Mouse (Mus musculus): ENCODE data around the gene Snrpg. TPM values are rescaled to one million over a fixed set of nuclear protein-coding genes. Genes with fewer than 3 reads are reported as not detected.

Snrpg gene
- polyA plus RNA-seq, 1 experiment, result 201 TPM

GRCm38 (mm10) chr6:86346063-86346462 is 25.0 kb upstream of the Snrpg start:
- no peak overlapping the region for H3K27ac ChIP-seq (ENCODE audit: insufficient read depth, low read length)
- no peaks in the 10 kb centered on the region for H3K27me3 ChIP-seq (ENCODE audit: control insufficient read depth, insufficient read depth, low read length, poor library complexity, severe bottlenecking)
- no peaks in the 10 kb centered on the region for H3K9me3 ChIP-seq (replicated peaks; ENCODE audit: control insufficient read depth, insufficient read depth, low read length, poor library complexity, severe bottlenecking)
- no peak overlapping the region for H3K9ac ChIP-seq (ENCODE audit: low read depth, poor library complexity, severe bottlenecking)
- TF ChIP-seq EP300 (IDR thresholded peaks at IDR 0.05; ENCODE audit: insufficient read depth, low read depth, low read length) (no peak), CTCF (IDR thresholded peaks at IDR 0.05; ENCODE audit: low read depth, low read length) (no peak), POLR2A (IDR thresholded peaks at IDR 0.05; ENCODE audit: insufficient read depth, low read length) (no peak)
- no peak overlapping the region for H3K4me3 ChIP-seq (ENCODE audit: low read depth, low read length)
- no peaks in the 10 kb centered on the region for H3K36me3 ChIP-seq (ENCODE audit: control insufficient read depth, insufficient read depth, low read length, poor library complexity, severe bottlenecking)
- peaks cover 2% of the 10 kb centered on the region for H3K4me1 ChIP-seq (ENCODE audit: control insufficient read depth, insufficient read depth, low read length)

- H3K4me3 ChIP-seq (ENCODE audit: low read depth, low read length), result no peak overlapping the region
- peaks cover 1% of the 10 kb centered on the region for H3K4me1 ChIP-seq (ENCODE audit: control insufficient read depth, insufficient read depth, low read length)
- H3K27ac ChIP-seq (ENCODE audit: insufficient read depth, low read length), result no peak overlapping the region
- no peaks in the 10 kb centered on the region for H3K36me3 ChIP-seq (ENCODE audit: control insufficient read depth, insufficient read depth, low read length, poor library complexity, severe bottlenecking)
- no peak for TF ChIP-seq EP300 (IDR thresholded peaks at IDR 0.05; ENCODE audit: insufficient read depth, low read depth, low read length)
- TF ChIP-seq POLR2A (IDR thresholded peaks at IDR 0.05; ENCODE audit: insufficient read depth, low read length), result no peak
- peak; percentile 40 for TF ChIP-seq CTCF (IDR thresholded peaks at IDR 0.05; ENCODE audit: low read depth, low read length)
- H3K27me3 ChIP-seq (ENCODE audit: control insufficient read depth, insufficient read depth, low read length, poor library complexity, severe bottlenecking), result no peaks in the 10 kb centered on the region
- no peak overlapping the region for H3K9ac ChIP-seq (ENCODE audit: low read depth, poor library complexity, severe bottlenecking)
- H3K9me3 ChIP-seq (replicated peaks; ENCODE audit: control insufficient read depth, insufficient read depth, low read length, poor library complexity, severe bottlenecking), result no peaks in the 10 kb centered on the region
Observed at GRCm38 (mm10) chr6:86349257-86349656, 21.8 kb upstream of the Snrpg start.

GRCm38 (mm10) chr6:86354948-86355347 is 16.2 kb upstream of the Snrpg start:
- no peak overlapping the region for H3K9ac ChIP-seq (ENCODE audit: low read depth, poor library complexity, severe bottlenecking)
- no peaks in the 10 kb centered on the region for H3K4me1 ChIP-seq (ENCODE audit: control insufficient read depth, insufficient read depth, low read length)
- H3K36me3 ChIP-seq (ENCODE audit: control insufficient read depth, insufficient read depth, low read length, poor library complexity, severe bottlenecking), result no peaks in the 10 kb centered on the region
- no peaks in the 10 kb centered on the region for H3K27me3 ChIP-seq (ENCODE audit: control insufficient read depth, insufficient read depth, low read length, poor library complexity, severe bottlenecking)
- no peak overlapping the region for H3K4me3 ChIP-seq (ENCODE audit: low read depth, low read length)
- no peak for TF ChIP-seq POLR2A (IDR thresholded peaks at IDR 0.05; ENCODE audit: insufficient read depth, low read length)
- peak; percentile 42 for TF ChIP-seq CTCF (IDR thresholded peaks at IDR 0.05; ENCODE audit: low read depth, low read length)
- no peak for TF ChIP-seq EP300 (IDR thresholded peaks at IDR 0.05; ENCODE audit: insufficient read depth, low read depth, low read length)
- H3K27ac ChIP-seq (ENCODE audit: insufficient read depth, low read length), result no peak overlapping the region
- no peaks in the 10 kb centered on the region for H3K9me3 ChIP-seq (replicated peaks; ENCODE audit: control insufficient read depth, insufficient read depth, low read length, poor library complexity, severe bottlenecking)

DNA sequence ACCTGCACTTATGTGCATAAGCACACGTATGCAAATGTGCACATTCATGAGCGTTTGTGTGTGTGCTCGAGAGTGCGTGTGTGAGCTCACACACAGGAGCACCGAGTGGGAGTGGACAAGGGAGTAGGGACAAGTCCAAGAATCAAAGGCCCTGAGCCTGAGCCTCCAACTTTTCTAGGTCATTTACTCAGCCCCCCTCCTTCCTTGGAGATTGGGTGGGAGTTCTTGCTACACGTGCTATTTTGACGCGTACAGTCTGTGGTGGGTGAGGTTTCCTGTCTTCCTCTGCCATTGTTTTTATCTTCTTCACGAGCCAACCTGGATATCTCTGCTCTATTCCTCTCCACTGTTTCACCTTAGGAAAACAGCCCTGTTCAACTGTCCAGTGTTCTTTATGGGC is 14.1 kb upstream of the Snrpg start:
- H3K9ac ChIP-seq (ENCODE audit: low read depth, poor library complexity, severe bottlenecking), result no peak overlapping the region
- no peak overlapping the region for H3K4me3 ChIP-seq (ENCODE audit: low read depth, low read length)
- no peaks in the 10 kb centered on the region for H3K36me3 ChIP-seq (ENCODE audit: control insufficient read depth, insufficient read depth, low read length, poor library complexity, severe bottlenecking)
- no peaks in the 10 kb centered on the region for H3K9me3 ChIP-seq (replicated peaks; ENCODE audit: control insufficient read depth, insufficient read depth, low read length, poor library complexity, severe bottlenecking)
- H3K27ac ChIP-seq (ENCODE audit: insufficient read depth, low read length), result no peak overlapping the region
- H3K27me3 ChIP-seq (ENCODE audit: control insufficient read depth, insufficient read depth, low read length, poor library complexity, severe bottlenecking), result no peaks in the 10 kb centered on the region
- no peak for TF ChIP-seq CTCF (IDR thresholded peaks at IDR 0.05; ENCODE audit: low read depth, low read length)
- TF ChIP-seq EP300 (IDR thresholded peaks at IDR 0.05; ENCODE audit: insufficient read depth, low read depth, low read length), result no peak
- no peak for TF ChIP-seq POLR2A (IDR thresholded peaks at IDR 0.05; ENCODE audit: insufficient read depth, low read length)
- H3K4me1 ChIP-seq (ENCODE audit: control insufficient read depth, insufficient read depth, low read length), result no peaks in the 10 kb centered on the region

- TF ChIP-seq EP300 (IDR thresholded peaks at IDR 0.05; ENCODE audit: insufficient read depth, low read depth, low read length), result no peak
- TF ChIP-seq POLR2A (IDR thresholded peaks at IDR 0.05; ENCODE audit: insufficient read depth, low read length), result no peak
- TF ChIP-seq CTCF (IDR thresholded peaks at IDR 0.05; ENCODE audit: low read depth, low read length), result no peak
- H3K9ac ChIP-seq (ENCODE audit: low read depth, poor library complexity, severe bottlenecking), result no peak overlapping the region
- H3K4me1 ChIP-seq (ENCODE audit: control insufficient read depth, insufficient read depth, low read length), result no peaks in the 10 kb centered on the region
- no peaks in the 10 kb centered on the region for H3K36me3 ChIP-seq (ENCODE audit: control insufficient read depth, insufficient read depth, low read length, poor library complexity, severe bottlenecking)
- H3K4me3 ChIP-seq (ENCODE audit: low read depth, low read length), result no peak overlapping the region
- no peaks in the 10 kb centered on the region for H3K27me3 ChIP-seq (ENCODE audit: control insufficient read depth, insufficient read depth, low read length, poor library complexity, severe bottlenecking)
- H3K9me3 ChIP-seq (replicated peaks; ENCODE audit: control insufficient read depth, insufficient read depth, low read length, poor library complexity, severe bottlenecking), result no peaks in the 10 kb centered on the region
- H3K27ac ChIP-seq (ENCODE audit: insufficient read depth, low read length), result no peak overlapping the region
Observed at GRCm38 (mm10) chr6:86360691-86361090, 10.4 kb upstream of the Snrpg start.

GRCm38 (mm10) chr6:86361373-86361772 is 9.7 kb upstream of the Snrpg start:
- H3K27ac ChIP-seq (ENCODE audit: insufficient read depth, low read length), result no peak overlapping the region

More at GRCm38 (mm10) chr6:86361373-86361772, 9.7 kb upstream of the Snrpg start:
- TF ChIP-seq POLR2A (IDR thresholded peaks at IDR 0.05; ENCODE audit: insufficient read depth, low read length) (no peak), CTCF (IDR thresholded peaks at IDR 0.05; ENCODE audit: low read depth, low read length) (no peak), EP300 (IDR thresholded peaks at IDR 0.05; ENCODE audit: insufficient read depth, low read depth, low read length) (no peak)
- H3K27me3 ChIP-seq (ENCODE audit: control insufficient read depth, insufficient read depth, low read length, poor library complexity, severe bottlenecking), result no peaks in the 10 kb centered on the region
- no peak overlapping the region for H3K4me3 ChIP-seq (ENCODE audit: low read depth, low read length)
- no peaks in the 10 kb centered on the region for H3K4me1 ChIP-seq (ENCODE audit: control insufficient read depth, insufficient read depth, low read length)
- H3K9me3 ChIP-seq (replicated peaks; ENCODE audit: control insufficient read depth, insufficient read depth, low read length, poor library complexity, severe bottlenecking), result no peaks in the 10 kb centered on the region
- no peak overlapping the region for H3K9ac ChIP-seq (ENCODE audit: low read depth, poor library complexity, severe bottlenecking)
- no peaks in the 10 kb centered on the region for H3K36me3 ChIP-seq (ENCODE audit: control insufficient read depth, insufficient read depth, low read length, poor library complexity, severe bottlenecking)

Measured in ES-Bruce4 (cell line).